Mouse (Mus musculus): Measurements from ENCODE around the gene Akap1.
"Not testable (repeated sequence)": the region's sequence is repeated elsewhere in the genome, so short reads cannot be mapped to it uniquely, and the experiment has no call there.

DNA sequence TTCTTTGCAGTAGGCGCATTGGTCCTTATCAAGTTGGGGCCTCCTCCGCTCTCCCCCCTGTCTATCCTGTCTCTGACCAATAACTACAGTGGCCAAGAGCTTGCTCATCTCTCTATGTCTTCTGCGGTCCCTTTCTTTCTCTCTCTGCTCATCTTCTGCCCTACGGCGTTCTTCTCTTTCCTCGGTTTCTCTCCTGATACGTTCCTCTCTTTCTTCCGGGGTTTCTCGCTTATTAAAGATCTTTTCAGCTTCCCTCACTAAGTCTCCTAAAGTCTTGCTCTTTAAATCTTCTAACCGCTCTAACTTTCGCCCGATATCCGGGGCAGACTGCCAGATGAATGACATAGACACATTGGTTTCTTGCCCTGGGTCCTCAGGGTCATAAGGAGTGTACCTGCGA, 29.9 kb upstream of the Akap1 start:
- not testable (repeated sequence) for TF ChIP-seq SRF (IDR thresholded peaks at IDR 0.05; ENCODE audit: control insufficient read depth, insufficient read length, low read depth); POLR2A (IDR thresholded peaks at IDR 0.05; ENCODE audit: insufficient read length, low read depth); USF1 (IDR thresholded peaks at IDR 0.05; ENCODE audit: low read depth); E2F4 (IDR thresholded peaks at IDR 0.05; ENCODE audit: insufficient read depth); MAX (IDR thresholded peaks at IDR 0.05; ENCODE audit: low read depth); TCF12 (IDR thresholded peaks at IDR 0.05; ENCODE audit: insufficient read depth, poor library complexity, severe bottlenecking); MYOD1 (IDR thresholded peaks at IDR 0.05; ENCODE audit: control insufficient read depth in 1 of 3, insufficient read length in 2 of 3, low read depth in 2 of 3); REST (IDR thresholded peaks at IDR 0.05; ENCODE audit: insufficient read depth, insufficient read length); CEBPB (IDR thresholded peaks at IDR 0.05; ENCODE audit: insufficient read depth, poor library complexity, severe bottlenecking); MYOG (IDR thresholded peaks at IDR 0.05; ENCODE audit: control insufficient read depth in 1 of 3, insufficient read depth in 1 of 3, insufficient read length in 2 of 3, low read depth in 2 of 3); POLR2AphosphoS2 (IDR thresholded peaks at IDR 0.05; ENCODE audit: insufficient read length, low read depth)

Data from myocyte (in vitro differentiated cells).